Mouse (Mus musculus): ENCODE measurements at regions not wholly inside any gene's neighbourhood (a gene's known extent, or its start where the extent isn't known, plus 50 kb on each side); places are given as distances from the start of the nearest gene placed in this dataset.

- Histone ChIP-seq H3K27me3 (ENCODE audit: control insufficient read depth, insufficient read depth, low read length, poor library complexity, severe bottlenecking) (no peaks in the 10 kb centered on the region), H3K36me3 (ENCODE audit: control insufficient read depth, insufficient read depth, low read length, poor library complexity, severe bottlenecking) (no peaks in the 10 kb centered on the region)
- DNase-seq (ENCODE audit: low read depth, low spot score) = no peak
Observed at GRCm38 (mm10) chr6:135433753-135434152, 71.4 kb downstream of the Emp1 start.

GRCm38 (mm10) chr6:135436315-135436714 is 74.0 kb downstream of the Emp1 start:
- no peak for DNase-seq (ENCODE audit: low read depth, low spot score)
- Histone ChIP-seq H3K27me3 (ENCODE audit: control insufficient read depth, insufficient read depth, low read length, poor library complexity, severe bottlenecking) (no peaks in the 10 kb centered on the region), H3K36me3 (ENCODE audit: control insufficient read depth, insufficient read depth, low read length, poor library complexity, severe bottlenecking) (no peaks in the 10 kb centered on the region)

GRCm38 (mm10) chr6:135438271-135438670 is 75.9 kb downstream of the Emp1 start:
- H3K36me3 ChIP-seq (ENCODE audit: control insufficient read depth, insufficient read depth, low read length, poor library complexity, severe bottlenecking) = no peaks in the 10 kb centered on the region
- no peaks in the 10 kb centered on the region for H3K27me3 ChIP-seq (ENCODE audit: control insufficient read depth, insufficient read depth, low read length, poor library complexity, severe bottlenecking)
- no peak for DNase-seq (ENCODE audit: low read depth, low spot score)

GRCm38 (mm10) chr6:135441126-135441871 is 79.0 kb downstream of the Emp1 start:
- Histone ChIP-seq H3K27me3 (ENCODE audit: control insufficient read depth, insufficient read depth, low read length, poor library complexity, severe bottlenecking) (no peaks in the 10 kb centered on the region), H3K36me3 (ENCODE audit: control insufficient read depth, insufficient read depth, low read length, poor library complexity, severe bottlenecking) (no peaks in the 10 kb centered on the region)

GRCm38 (mm10) chr6:135444661-135445060 is 82.3 kb downstream of the Emp1 start:
- Histone ChIP-seq H3K27me3 (ENCODE audit: control insufficient read depth, insufficient read depth, low read length, poor library complexity, severe bottlenecking) (no peaks in the 10 kb centered on the region), H3K36me3 (ENCODE audit: control insufficient read depth, insufficient read depth, low read length, poor library complexity, severe bottlenecking) (no peaks in the 10 kb centered on the region)
- DNase-seq (ENCODE audit: low read depth, low spot score) = peak; percentile 33

More at GRCm38 (mm10) chr6:135441126-135441871, 79.0 kb downstream of the Emp1 start:
- DNase-seq (ENCODE audit: low read depth, low spot score) = no peak

- no peak for DNase-seq (ENCODE audit: low read depth, low spot score)
- Histone ChIP-seq H3K27me3 (ENCODE audit: control insufficient read depth, insufficient read depth, low read length, poor library complexity, severe bottlenecking) (no peaks in the 10 kb centered on the region), H3K36me3 (ENCODE audit: control insufficient read depth, insufficient read depth, low read length, poor library complexity, severe bottlenecking) (no peaks in the 10 kb centered on the region)
Observed at GRCm38 (mm10) chr6:135445070-135445469, 82.7 kb downstream of the Emp1 start.

GRCm38 (mm10) chr6:135447801-135448200 is 85.5 kb downstream of the Emp1 start:
- H3K36me3 ChIP-seq (ENCODE audit: control insufficient read depth, insufficient read depth, low read length, poor library complexity, severe bottlenecking) = no peaks in the 10 kb centered on the region
- DNase-seq (ENCODE audit: low read depth, low spot score) = no peak
- no peaks in the 10 kb centered on the region for H3K27me3 ChIP-seq (ENCODE audit: control insufficient read depth, insufficient read depth, low read length, poor library complexity, severe bottlenecking)

GRCm38 (mm10) chr6:135449228-135449627 is 86.9 kb downstream of the Emp1 start:
- H3K36me3 ChIP-seq (ENCODE audit: control insufficient read depth, insufficient read depth, low read length, poor library complexity, severe bottlenecking) = no peaks in the 10 kb centered on the region
- DNase-seq (ENCODE audit: low read depth, low spot score) = no peak

GRCm38 (mm10) chr6:135450573-135450972 is 88.2 kb downstream of the Emp1 start:
- H3K27me3 ChIP-seq (ENCODE audit: control insufficient read depth, insufficient read depth, low read length, poor library complexity, severe bottlenecking) = no peaks in the 10 kb centered on the region
- H3K36me3 ChIP-seq (ENCODE audit: control insufficient read depth, insufficient read depth, low read length, poor library complexity, severe bottlenecking) = no peaks in the 10 kb centered on the region
- DNase-seq (ENCODE audit: low read depth, low spot score) = no peak

More at GRCm38 (mm10) chr6:135449228-135449627, 86.9 kb downstream of the Emp1 start:
- no peaks in the 10 kb centered on the region for H3K27me3 ChIP-seq (ENCODE audit: control insufficient read depth, insufficient read depth, low read length, poor library complexity, severe bottlenecking)

GRCm38 (mm10) chr6:135451165-135451797 is 88.9 kb downstream of the Emp1 start:
- no peaks in the 10 kb centered on the region for H3K36me3 ChIP-seq (ENCODE audit: control insufficient read depth, insufficient read depth, low read length, poor library complexity, severe bottlenecking)
- no peak for DNase-seq (ENCODE audit: low read depth, low spot score)
- no peaks in the 10 kb centered on the region for H3K27me3 ChIP-seq (ENCODE audit: control insufficient read depth, insufficient read depth, low read length, poor library complexity, severe bottlenecking)

- Histone ChIP-seq H3K27me3 (ENCODE audit: control insufficient read depth, insufficient read depth, low read length, poor library complexity, severe bottlenecking) (no peaks in the 10 kb centered on the region), H3K36me3 (ENCODE audit: control insufficient read depth, insufficient read depth, low read length, poor library complexity, severe bottlenecking) (no peaks in the 10 kb centered on the region)
- DNase-seq (ENCODE audit: low read depth, low spot score) = no peak
Observed at GRCm38 (mm10) chr6:135453041-135453440, 90.7 kb downstream of the Emp1 start.

- Histone ChIP-seq H3K27me3 (ENCODE audit: control insufficient read depth, insufficient read depth, low read length, poor library complexity, severe bottlenecking) (no peaks in the 10 kb centered on the region), H3K36me3 (ENCODE audit: control insufficient read depth, insufficient read depth, low read length, poor library complexity, severe bottlenecking) (no peaks in the 10 kb centered on the region)
- DNase-seq (ENCODE audit: low read depth, low spot score) = no peak
Observed at GRCm38 (mm10) chr6:135472495-135472894, 110.2 kb downstream of the Emp1 start.

GRCm38 (mm10) chr6:135473146-135473545 is 110.8 kb downstream of the Emp1 start:
- H3K36me3 ChIP-seq (ENCODE audit: control insufficient read depth, insufficient read depth, low read length, poor library complexity, severe bottlenecking) = no peaks in the 10 kb centered on the region
- DNase-seq (ENCODE audit: low read depth, low spot score) = no peak
- H3K27me3 ChIP-seq (ENCODE audit: control insufficient read depth, insufficient read depth, low read length, poor library complexity, severe bottlenecking) = no peaks in the 10 kb centered on the region

GRCm38 (mm10) chr6:135488795-135489194 is 126.5 kb downstream of the Emp1 start:
- no peak for DNase-seq (ENCODE audit: low read depth, low spot score)
- Histone ChIP-seq H3K36me3 (ENCODE audit: control insufficient read depth, insufficient read depth, low read length, poor library complexity, severe bottlenecking) (no peaks in the 10 kb centered on the region), H3K27me3 (ENCODE audit: control insufficient read depth, insufficient read depth, low read length, poor library complexity, severe bottlenecking) (no peaks in the 10 kb centered on the region)

- no peak for DNase-seq (ENCODE audit: low read depth, low spot score)
- no peaks in the 10 kb centered on the region for H3K27me3 ChIP-seq (ENCODE audit: control insufficient read depth, insufficient read depth, low read length, poor library complexity, severe bottlenecking)
- no peaks in the 10 kb centered on the region for H3K36me3 ChIP-seq (ENCODE audit: control insufficient read depth, insufficient read depth, low read length, poor library complexity, severe bottlenecking)
Observed at GRCm38 (mm10) chr6:135493983-135494382, 131.6 kb downstream of the Emp1 start.
